Mouse (Mus musculus): ENCODE data around the gene Tmem258.
A peak's percentile ranks its signal among the peaks of the same experiment; 100 is the strongest.

The Tmem258 gene

DNA sequence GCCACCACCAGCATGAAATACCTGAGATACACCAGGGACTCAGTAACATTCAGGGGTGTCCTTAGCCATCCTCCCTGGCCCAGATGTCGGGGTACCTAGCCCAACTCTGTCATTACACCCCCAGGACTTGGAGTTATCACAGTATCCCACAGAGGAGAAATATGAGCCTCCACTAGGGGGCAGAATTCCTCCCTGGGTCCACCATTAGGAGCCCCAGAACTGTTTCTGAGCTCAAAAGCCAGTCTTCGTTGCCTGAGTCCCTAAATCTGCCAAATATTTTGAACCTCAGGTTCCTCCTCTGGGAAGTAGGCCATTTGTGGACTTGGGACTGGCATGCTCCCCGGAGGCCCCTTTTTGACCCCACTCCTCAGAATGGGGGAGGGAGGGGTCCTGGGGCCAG is 15.3 kb downstream of the Tmem258 start:
- DNase-seq (ENCODE audit: inconsistent age in 2 of 2, low spot score in 1 of 2) = peak in 1 of 2 experiments; percentile 77

DNA sequence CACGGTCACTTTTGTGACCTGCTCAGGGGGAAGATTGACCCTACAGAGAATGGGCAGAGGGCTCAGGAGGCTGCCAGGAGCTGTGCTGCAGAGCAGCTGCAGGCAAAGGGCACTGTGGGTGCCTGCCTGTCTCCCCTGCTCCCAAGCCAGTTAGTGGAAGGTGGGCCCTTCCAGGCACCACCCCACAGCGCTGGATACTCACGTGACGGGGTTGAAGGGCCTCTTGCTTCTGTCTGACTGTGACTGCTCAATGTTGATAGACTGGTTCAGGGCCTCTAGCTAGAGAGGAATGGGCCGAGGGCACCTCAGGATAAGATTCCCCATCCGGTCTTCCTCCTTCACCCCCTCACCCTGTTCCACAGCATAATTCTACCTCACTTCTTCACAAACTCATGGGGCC is 15.8 kb downstream of the Tmem258 start:
- DNase-seq (ENCODE audit: inconsistent age in 2 of 2, low spot score in 1 of 2) = no peak

DNA sequence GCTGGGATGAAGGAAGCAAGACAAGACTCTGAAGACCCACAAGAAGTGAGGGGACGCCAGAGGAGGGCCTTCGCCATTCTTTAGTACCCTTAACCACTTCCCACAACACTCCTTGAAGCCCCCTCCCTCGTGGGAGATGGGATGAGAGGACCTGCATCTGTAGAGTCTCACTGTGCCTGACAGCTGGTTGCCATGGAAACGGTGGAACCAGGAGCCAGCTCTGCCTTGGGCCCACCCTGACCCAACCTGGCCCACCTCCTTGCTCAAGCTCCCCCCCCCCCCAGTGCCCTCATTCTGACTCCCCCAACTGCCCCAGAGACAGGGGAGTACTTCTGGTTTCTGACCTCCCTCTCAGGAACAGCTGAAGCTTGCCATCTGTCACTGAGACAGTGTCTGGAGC is 17.8 kb downstream of the Tmem258 start:
- DNase-seq (ENCODE audit: inconsistent age in 2 of 2, low spot score in 1 of 2) = no peak

DNA sequence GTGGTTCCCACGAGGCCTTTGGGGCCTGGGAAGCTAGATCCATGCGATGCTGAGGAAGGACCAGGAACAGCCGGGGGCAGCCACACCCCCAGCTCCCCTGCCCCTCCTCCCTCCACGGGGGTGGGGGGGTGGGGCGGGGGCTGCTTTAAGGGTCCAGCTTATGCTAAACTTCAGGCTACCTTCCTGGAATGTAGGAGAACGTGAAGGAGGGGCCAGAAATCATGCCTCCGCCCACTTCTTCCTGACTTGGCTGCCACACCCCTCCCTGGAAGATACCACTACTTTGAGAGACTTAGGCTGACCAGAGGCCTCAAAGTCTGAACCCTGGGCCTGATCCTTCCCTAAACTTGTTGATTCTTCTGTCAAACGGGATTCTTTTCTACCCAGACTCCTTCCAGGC is 18.8 kb downstream of the Tmem258 start:
- no peak for DNase-seq (ENCODE audit: inconsistent age in 2 of 2, low spot score in 1 of 2)

DNA sequence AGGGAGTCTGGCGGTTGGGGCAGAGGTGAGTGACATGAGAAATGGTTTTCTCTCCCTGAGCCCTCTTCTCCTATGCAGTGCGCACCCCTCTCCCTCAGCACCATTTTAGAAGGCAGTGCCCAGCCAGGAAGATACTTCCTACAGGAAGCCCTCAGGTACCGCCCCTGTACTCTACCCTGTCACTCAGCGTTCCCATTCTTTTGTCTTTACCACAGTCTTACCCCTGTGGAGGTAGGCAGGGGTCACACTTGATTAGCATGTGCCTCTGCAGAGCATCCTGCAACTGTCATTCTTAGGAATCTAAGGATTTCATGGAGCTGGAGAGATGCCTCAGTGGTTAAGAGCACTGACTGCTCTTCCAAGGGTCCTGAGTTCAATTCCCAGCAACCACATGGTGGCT is 19.7 kb downstream of the Tmem258 start:
- DNase-seq (ENCODE audit: inconsistent age in 2 of 2, low spot score in 1 of 2) = no peak

DNA sequence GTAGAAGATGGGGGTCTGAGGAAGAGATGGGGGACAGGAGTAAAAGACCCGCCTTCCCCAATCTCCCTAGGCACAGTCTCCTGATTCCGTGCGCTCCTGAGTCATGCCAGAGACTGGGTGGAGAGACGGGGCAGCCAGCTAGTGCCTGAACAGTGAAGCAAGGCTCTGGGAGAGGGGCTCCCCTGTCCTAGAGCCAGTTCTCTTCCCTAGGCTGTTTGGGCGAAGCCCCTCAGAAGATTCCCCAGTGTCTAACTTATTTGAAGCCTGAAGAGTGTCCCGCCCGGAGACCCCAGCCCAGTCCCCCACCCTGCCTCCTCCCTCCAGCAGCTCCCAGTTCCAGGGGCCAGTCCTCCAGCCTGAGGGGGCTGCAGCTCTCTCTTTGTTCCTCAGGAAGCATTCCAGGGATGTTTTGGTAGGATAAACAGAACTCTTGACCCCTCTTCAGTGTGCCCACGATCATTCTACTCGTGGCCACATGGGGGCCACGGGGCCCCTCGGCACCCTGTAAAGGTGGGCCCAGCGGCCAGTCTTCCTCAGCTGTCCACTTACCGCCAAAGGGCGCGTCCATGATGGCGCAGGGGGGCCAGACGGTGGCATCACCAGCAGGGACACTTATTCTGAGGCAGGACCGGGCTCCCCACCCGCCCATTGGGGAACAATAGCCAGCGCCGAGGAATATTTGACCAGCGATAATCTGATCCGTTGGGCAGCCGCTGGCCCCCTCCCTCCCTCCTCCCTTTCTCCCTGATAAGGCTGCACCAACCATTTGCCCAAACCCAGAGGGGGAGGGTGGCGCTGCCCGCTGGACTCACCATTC is 21.0 kb downstream of the Tmem258 start:
- DNase-seq (ENCODE audit: inconsistent age in 2 of 2, low spot score in 1 of 2) = no peak

DNA sequence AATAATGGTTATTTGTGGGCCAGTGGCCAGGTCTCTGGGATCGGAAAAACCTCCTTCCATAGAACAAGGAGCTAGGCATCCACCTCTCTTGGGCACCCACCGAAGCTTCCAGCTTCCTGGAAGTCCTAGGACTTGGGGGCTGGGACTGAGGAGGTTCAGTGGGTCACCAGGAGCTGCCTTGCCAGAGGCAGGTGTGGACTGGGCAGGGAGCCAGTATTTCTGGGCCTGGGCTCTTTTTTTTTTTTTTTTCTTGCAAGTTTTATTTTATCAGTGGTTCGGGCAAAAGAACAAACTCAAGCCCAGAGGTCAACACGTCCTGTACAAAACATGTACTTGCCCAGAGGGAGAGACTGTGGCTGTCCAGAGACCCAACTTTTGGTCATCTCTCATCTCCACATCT is 22.0 kb downstream of the Tmem258 start:
- DNase-seq (ENCODE audit: inconsistent age in 2 of 2, low spot score in 1 of 2) = no peak

DNA sequence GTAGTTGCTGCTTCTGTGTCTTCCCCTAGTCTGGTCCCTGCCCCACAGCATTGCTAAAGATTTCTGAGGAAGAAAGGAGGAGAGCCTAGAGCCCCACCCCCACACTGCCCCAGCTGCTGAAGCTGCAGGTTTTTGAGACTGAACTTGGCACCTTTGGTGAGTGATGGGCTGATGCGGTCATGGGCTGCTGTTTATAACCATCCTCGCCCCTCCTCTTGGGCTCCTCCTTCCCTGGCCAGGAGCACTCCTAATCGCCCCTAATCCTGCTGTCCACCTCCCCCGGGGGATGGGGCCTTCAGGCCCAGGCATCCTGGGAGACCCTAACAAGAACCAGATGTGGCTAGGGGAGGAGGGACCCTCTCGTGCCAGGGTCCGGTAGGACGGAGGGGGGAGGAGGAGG is 27.2 kb downstream of the Tmem258 start:
- DNase-seq (ENCODE audit: inconsistent age in 2 of 2, low spot score in 1 of 2) = no peak

DNA sequence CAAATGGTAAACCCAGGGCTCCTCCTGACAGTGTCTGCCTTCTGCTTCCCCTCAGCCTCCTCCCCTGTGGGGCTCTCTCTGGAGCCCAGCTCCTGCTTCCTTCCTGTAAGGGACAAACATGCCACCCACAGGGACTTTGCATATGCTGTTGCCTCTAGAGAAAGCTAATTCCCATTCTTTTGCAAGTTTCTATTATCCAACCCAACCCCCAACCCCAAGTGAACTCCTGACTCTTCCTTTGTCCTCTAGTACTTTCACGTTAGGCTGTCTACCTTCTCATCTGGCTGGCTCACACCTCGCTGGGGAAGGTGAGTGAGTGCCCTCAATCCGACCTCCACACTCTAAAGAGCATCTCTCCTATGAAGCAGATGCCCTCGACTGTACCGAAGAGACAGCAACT is 28.1 kb downstream of the Tmem258 start:
- DNase-seq (ENCODE audit: inconsistent age in 2 of 2, low spot score in 1 of 2) = no peak

DNA sequence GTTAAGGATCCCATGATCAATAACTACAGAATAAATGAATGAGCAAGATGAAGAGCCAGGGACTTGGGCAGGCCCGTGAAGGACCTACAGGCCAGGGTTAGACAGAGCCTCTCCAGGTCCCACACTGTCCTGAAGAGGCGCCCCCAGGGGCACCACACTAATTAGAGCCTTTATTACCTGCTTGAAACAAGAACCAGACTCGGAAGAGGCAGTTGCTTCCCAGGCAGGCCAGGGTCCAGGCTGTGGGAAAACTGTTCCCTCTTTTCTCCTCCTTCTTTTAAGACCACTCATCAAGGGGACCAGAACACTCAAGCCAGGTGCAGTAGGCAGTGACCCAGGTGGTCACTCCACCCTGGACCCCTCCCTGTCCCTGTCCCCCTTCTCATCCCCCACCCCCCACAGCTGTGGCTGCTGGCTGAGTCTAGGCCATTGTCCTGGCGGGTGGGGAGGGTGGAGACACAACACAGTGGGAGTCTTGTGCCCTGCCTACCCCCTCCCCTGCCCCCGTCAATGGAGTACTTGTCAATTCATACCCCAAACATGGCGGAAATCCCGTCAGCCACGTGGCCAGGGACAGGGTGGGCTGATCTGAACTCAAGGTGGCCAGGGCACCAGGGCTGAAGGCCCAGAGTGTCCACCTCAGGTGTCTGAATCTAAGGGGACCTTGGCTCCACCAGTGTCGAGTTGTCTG is 28.7 kb downstream of the Tmem258 start:
- DNase-seq (ENCODE audit: inconsistent age in 2 of 2, low spot score in 1 of 2) = no peak

DNA sequence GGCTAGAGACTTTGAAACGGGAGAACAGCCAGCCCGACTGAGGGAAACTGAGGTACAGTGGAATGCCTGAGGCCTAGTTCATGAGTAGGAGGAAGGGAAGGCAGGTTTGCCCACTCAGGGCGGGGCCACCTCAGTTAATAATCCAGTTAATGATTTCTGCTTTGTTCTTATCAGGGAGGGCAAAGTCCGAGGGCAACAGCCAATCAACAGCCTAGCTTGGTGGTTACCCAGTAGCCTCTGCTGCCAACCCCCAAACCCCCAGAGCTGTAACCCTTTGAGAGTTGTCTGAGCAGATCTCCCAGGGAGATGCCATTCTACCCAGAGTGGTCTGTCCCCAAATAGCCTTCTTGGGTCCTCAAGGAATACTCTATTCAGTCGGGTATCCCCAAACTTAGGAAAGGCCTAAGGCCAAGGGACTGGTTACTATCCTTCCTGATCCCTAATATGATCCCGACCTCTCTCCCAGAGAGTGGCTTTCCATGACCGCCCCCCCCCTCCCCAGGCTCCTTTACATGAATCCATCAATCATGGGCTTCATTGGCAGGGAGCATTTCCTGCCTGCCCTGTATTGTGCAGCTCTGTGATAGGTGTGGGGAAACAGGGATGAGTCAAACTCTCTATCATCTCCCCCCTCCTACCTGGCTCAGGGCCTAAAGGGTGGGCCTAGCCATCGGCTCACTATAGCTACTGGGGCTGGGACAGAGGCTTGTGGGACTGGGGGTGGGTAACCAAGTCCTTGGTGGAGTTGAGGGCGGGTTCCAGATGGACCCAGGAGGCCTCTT is 32.2 kb downstream of the Tmem258 start:
- DNase-seq (ENCODE audit: inconsistent age in 2 of 2, low spot score in 1 of 2) = no peak

DNA sequence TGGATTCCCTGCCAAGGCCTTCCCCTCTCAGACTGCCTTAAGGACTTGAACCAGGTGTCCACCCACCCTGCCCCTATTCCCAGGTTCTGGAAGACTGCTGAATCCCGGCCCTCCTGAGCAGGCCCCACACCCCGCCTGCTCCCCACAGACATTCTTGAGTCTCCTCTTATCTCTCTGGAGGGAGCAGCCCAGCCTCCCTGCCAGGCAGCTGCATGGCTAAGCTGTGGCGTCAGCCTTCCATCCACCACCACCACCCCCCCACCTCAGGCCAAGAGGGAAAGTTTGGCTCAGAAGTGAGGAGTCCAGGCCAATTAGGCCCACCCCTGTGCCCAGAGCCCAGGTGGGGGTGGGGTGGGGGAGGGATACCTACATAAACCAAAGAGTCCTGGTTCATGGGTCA is 34.7 kb downstream of the Tmem258 start:
- no peak for DNase-seq (ENCODE audit: inconsistent age in 2 of 2, low spot score in 1 of 2)

DNA sequence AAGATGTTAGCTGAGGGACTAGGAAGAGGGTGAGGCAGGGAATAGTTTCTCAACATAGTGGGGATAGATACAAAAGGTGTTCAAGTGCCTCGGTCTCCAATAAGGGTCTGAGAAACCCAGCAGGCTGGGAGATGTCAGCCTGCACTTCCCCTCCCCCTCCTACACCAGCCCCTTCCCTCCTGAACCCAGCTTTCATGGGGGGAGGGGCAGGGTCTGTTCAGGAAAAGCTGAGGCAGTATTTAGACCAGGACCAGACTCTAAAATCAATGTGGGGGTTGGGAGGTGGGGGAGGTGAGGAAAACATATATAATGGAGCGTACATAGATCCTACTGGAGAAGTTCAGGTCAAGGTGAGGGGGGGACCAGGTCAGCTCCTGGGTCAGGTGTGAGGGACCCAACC is 35.6 kb downstream of the Tmem258 start:
- no peak for DNase-seq (ENCODE audit: inconsistent age in 2 of 2, low spot score in 1 of 2)

DNA sequence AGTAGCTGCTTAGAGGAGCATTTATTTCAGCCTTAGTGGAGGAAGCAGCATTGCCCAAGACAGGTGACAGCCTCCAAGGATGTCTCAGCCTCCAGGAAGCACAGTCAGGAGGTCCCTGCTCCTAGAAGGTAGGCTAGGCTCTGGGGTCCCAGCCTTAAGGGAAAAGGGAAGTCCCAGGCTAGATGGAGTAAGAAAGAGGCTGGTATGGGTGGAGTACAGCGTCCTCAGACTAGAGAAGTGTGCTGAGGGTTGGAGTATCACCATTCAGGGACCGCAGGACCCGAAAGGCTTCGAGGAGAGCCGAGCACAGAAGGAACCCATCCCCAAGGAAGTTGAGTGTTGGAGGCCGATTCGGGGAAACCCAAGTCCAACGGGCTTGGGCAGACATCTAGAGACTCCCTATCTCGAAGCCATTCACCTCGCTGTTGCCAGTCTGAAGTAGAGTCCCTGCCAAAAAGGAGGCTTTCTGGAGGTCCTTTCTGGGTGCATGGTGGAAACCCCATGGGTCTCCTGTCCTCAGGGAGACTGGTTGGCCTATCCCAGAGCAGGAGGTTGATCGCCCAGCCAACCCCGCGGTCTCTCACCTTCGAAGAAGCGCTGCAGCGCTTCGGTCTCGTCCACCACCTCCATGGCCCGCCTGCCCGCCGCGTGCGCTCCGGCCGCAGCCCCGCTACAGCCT is 36.3 kb downstream of the Tmem258 start:
- no peak for DNase-seq (ENCODE audit: inconsistent age in 2 of 2, low spot score in 1 of 2)

DNA sequence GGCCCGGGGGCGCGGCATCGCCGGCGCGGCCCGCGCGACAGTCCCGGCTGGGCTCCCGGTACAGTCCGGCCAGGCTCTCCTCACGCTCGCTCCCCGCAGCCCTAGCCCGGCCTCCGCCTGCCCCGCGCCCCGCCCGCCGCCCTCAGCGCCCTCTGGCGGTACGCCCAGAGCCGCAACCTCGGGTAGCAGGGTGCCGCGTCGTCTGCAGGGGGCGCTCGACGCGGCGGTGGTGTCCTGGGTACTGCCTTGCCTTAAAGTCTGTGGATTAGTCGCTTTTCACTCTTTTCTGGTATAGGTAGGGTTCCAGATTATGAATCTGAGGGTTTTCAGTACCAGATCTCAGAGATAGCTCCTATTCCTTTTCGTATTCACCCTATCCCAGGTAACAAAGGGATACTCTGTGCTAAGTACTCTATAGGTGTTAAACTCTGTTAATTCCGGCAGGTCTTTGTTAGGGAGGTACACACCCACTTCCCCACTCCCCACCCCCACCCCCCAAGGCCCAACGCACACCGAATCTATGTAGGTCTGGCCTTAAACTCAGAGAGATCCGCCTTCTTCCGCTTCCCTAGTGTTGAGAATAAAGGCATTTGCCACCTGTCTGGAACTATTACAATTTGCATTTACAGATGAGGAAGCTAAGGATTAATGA is 37.0 kb downstream of the Tmem258 start, which contains the start of gene Myrf:
Myrf (minus strand) TSS at position 95 of the 652 bp plus-strand sequence.
- peak; percentile 85 to 94 for DNase-seq (ENCODE audit: inconsistent age in 2 of 2, low spot score in 1 of 2)

DNA sequence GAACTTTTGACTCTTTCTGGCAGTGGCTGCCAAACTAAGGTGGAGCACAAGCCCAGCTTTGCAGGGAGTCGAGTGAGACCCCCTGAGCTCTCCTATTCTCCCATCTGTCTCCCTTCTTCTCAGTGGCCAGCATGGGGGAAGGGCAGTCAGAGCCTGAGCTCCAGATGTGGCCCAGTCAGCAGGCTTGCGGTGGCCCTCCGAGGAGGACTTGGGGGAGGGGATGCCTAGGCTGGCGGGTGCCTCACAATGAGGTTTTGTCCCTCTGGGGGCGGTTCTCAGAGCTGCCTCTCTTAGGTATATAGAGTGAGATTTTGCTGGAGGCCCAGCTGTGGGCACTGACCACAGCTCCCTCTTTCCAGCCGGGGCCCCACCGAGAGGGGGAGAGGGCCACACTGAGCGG is 39.1 kb downstream of the Tmem258 start:
- DNase-seq (ENCODE audit: inconsistent age in 2 of 2, low spot score in 1 of 2) = no peak

DNA sequence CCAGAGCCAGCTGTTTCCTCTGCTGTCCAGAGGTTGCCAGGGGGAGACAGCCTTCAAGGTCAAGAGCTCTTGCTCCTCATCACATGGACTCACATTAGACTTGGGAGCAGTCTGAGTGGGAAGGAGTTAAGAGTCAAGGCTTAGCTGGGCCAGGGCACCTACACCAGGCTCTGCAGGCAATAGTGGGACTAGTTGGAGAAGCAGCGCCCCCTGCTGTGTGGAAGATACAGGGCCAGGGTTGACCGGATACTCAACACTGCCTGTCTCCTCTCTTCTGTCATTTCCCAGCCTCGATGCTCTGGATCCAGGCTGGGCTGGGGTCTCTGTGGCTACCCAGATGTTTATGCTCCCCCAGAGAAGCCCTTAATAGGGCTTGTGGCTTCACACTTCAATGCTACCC is 40.4 kb downstream of the Tmem258 start:
- peak; percentile 43 to 78 for DNase-seq (ENCODE audit: inconsistent age in 2 of 2, low spot score in 1 of 2)

DNA sequence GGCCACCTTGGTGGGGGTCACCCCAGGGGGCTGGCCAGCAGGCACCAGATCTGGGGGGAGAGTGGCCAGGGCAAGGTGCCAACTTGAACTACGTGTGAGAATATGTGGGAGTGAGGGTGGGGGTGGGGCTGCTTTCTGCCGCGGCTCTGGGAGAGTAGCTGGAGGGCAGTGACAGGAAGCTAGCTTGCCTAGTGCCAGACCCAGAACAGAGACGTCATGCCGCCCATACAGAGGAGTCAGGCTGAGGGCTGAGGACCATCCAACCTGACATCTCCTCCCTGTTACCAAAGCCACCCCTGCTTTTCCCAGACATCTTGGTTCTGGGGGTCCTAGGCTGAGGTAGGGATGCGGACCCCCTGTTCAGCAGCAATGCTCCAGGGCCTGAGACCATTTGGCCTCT is 43.4 kb downstream of the Tmem258 start:
- DNase-seq (ENCODE audit: inconsistent age in 2 of 2, low spot score in 1 of 2) = no peak

DNA sequence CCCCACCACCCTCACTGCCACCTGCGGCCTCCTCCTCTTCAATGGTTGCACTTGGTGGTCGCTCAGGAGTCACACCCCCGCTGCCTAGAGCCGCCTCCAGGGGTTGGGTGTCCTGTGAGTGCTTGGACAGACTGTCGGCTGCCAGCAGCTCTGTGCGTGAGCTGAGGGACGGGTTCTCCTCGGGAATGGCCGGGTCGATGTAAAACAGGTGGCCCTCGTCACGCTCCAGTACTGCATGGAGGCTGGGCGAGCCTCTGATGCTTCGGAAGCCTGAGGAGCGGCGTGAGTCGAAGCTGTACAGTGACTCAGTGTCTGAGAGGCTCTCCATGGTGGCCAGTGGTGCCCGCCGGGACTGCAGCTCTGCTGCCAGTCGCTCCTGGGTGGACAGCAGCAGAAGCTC is 44.3 kb downstream of the Tmem258 start:
- DNase-seq (ENCODE audit: inconsistent age in 2 of 2, low spot score in 1 of 2) = no peak
